Mouse (Mus musculus) cerebral cortex, adult 2 months (tissue): Measurements from ENCODE around the gene Mrpl33.

Experiments used
- WGBS: fragments of 180-500 bp; shearing (Covaris S2); methylation state at CpG from one replicate; pipeline ENCODE4 v1.1.7; 2018; 5-methylcytosine and 5-hydroxymethylcytosine counted together

The Mrpl33 gene

GRCm38 (mm10) chr5:31596481-31597429, at the start of gene Mrpl33:
TSS of gene Mrpl33 (plus strand) at chr5:31596935.
- 9% methylated on average over 26 of the region's 26 CpGs for WGBS

GRCm38 (mm10) chr5:31559401-31559800, 37.3 kb upstream of the Mrpl33 start:
- 43% methylated on average over 1 of the region's 1 CpGs for WGBS

GRCm38 (mm10) chr5:31560352-31560751, 36.4 kb upstream of the Mrpl33 start:
- WGBS: 95% methylated on average over 2 of the region's 2 CpGs

- 37% methylated on average over 7 of the region's 7 CpGs for WGBS
Measured at GRCm38 (mm10) chr5:31562036-31562666, 34.6 kb upstream of the Mrpl33 start.

- 4% methylated on average over 6 of the region's 6 CpGs for WGBS
Measured at GRCm38 (mm10) chr5:31563496-31563895, 33.2 kb upstream of the Mrpl33 start.

- WGBS: 29% methylated on average over 7 of the region's 7 CpGs
Measured at GRCm38 (mm10) chr5:31563905-31564304, 32.8 kb upstream of the Mrpl33 start.

- 64% methylated on average over 4 of the region's 4 CpGs for WGBS
Measured at GRCm38 (mm10) chr5:31564976-31565375, 31.8 kb upstream of the Mrpl33 start.

GRCm38 (mm10) chr5:31566026-31566425, 30.7 kb upstream of the Mrpl33 start:
- WGBS: 86% methylated on average over 7 of the region's 7 CpGs

- WGBS: 67% methylated on average over 3 of the region's 3 CpGs
Measured at GRCm38 (mm10) chr5:31566457-31566856, 30.3 kb upstream of the Mrpl33 start.

- 69% methylated on average over 5 of the region's 5 CpGs for WGBS
Measured at GRCm38 (mm10) chr5:31567951-31568657, 28.6 kb upstream of the Mrpl33 start.

GRCm38 (mm10) chr5:31571023-31571608, 25.6 kb upstream of the Mrpl33 start:
- WGBS: 14% methylated on average over 20 of the region's 20 CpGs

GRCm38 (mm10) chr5:31573722-31574121, 23.0 kb upstream of the Mrpl33 start:
- WGBS: 93% methylated on average over 3 of the region's 3 CpGs

GRCm38 (mm10) chr5:31576539-31576975, 20.2 kb upstream of the Mrpl33 start:
- WGBS: 35% methylated on average over 7 of the region's 7 CpGs

- WGBS: 79% methylated on average over 6 of the region's 6 CpGs
Measured at GRCm38 (mm10) chr5:31581263-31581662, 15.5 kb upstream of the Mrpl33 start.

- WGBS: 80% methylated on average over 3 of the region's 3 CpGs
Measured at GRCm38 (mm10) chr5:31581932-31582331, 14.8 kb upstream of the Mrpl33 start.

- WGBS: 80% methylated on average over 2 of the region's 2 CpGs
Measured at GRCm38 (mm10) chr5:31583261-31583660, 13.5 kb upstream of the Mrpl33 start.

- 97% methylated on average over 4 of the region's 4 CpGs for WGBS
Measured at GRCm38 (mm10) chr5:31585526-31585925, 11.2 kb upstream of the Mrpl33 start.

GRCm38 (mm10) chr5:31588016-31588415, 8.7 kb upstream of the Mrpl33 start:
- WGBS: 84% methylated on average over 2 of the region's 2 CpGs

GRCm38 (mm10) chr5:31588672-31589071, 8.1 kb upstream of the Mrpl33 start:
- WGBS: 85% methylated on average over 8 of the region's 8 CpGs

GRCm38 (mm10) chr5:31589711-31590319, 6.9 kb upstream of the Mrpl33 start:
- 53% methylated on average over 14 of the region's 14 CpGs for WGBS

- 59% methylated on average over 7 of the region's 7 CpGs for WGBS
Measured at GRCm38 (mm10) chr5:31591122-31591521, 5.6 kb upstream of the Mrpl33 start.
